Mouse (Mus musculus): ENCODE results near the gene Rbm28. TPM values are rescaled to one million over a fixed set of nuclear protein-coding genes. Genes with fewer than 3 reads are reported as not detected.

Rbm28 gene
- total RNA-seq (2021): 10 to 100 TPM; 19.5 to 21.0 TPM
- long read RNA-seq, experiment 1, full-length matches to known transcripts: 10 of 14 reads
- long read RNA-seq, experiment 1, partial matches to known transcripts: 1 of 14 reads
- long read RNA-seq, experiment 1, other reads (novel, unspliced or antisense): 3 of 14 reads
- long read RNA-seq, experiment 2, full-length matches to known transcripts: 11 of 16 reads
- long read RNA-seq, experiment 2, partial matches to known transcripts: 3 of 16 reads
- long read RNA-seq, experiment 2, other reads (novel, unspliced or antisense): 2 of 16 reads

DNA sequence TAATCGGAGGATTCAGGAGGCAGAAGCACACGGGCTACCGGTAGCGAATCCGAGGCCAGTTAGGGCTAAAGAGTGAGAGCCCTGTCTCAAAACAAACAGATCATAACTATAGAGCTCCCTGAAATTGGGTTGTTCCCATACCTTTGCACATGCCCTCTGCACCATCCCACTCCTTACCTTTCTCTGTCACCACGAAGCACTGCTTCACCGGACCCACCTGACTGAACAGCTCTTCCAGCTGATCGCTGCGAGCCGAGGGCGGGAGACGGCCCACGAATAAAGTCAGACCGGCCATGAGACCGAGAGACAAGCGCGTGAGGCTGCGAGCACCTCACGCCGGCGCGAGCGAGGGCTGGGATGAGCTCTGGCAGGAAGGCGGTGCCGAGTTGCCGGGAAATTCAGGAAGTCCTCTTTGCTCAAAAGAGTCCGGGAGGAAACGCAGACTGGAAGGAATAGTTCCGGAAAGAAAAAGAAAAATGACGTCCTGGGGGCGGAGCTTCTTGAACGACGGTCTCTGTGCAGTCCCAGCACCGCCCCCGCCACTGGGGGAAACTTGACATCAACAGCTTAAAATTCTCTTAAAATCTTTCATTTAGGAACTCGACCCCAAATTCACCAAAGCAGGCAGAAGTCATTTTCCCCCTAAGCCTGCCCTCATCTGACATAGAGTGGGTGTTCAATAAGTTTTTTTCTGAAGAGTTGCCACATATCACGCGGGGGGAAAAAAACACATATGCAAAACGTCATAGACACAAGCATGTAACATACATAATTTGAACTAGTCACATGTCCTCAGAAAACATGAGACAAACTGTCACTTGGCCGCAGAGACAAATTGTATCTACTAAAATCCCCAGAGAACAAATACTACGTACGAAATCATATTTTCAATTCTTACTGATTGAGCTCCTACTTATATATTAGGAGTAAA, at the start of gene Rbm28:
Gene Rbm28, minus strand, starts transcription at position 693 of the 931 bp plus-strand sequence.
- intact Hi-C loops (cut with DNase I): no loop called here

DNA sequence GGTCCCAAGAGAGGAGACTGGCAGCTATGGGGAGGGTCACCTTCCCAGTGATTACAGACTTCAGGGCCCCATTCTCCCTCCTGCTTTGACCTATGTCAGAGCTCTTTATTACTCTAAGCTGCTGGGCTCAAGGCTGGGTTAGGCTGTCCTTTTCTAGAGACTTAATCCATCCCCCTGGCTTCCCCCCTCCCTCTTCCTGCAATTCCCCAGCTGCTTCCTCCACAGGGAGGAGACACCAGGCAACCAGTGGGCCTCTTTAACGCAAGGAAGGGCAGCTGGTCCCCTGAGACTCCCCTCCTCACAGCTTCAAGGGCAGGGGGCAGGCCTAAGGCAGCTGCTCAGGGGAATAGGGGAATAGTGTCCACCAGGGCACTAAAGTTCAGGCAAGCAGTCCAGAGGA, 49.4 kb upstream of the Rbm28 start:
- intact Hi-C loops (cut with DNase I): loop anchor here (10.0 kb wide), 1 partner anchor 131 kb away; the partner anchor contains the start of gene Calu
- peak; percentile 57 to 58 for DNase-seq

More for the DNA sequence above, at the start of gene Rbm28:
- peak; percentile 84 to 90 for DNase-seq

DNA sequence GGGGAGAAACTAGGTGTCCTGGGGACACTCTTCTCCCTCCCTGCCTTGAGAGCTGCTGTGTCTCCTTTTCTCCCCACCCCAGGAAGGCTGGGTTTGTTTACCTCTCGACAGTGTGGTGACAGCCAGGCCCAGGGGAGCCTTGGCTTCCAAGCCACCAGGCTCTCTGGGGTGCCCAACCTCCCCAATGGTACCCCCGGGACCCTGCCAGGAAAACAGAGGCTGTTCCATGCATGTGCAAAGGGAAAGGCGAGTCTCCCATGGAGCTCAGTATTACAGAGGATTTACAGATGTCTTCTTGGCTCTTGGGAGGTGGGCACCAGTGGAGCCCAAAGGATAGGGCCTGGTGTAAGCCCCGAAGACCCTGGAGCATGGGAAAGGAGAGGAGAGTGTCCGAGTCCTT, 48.6 kb upstream of the Rbm28 start:
- no peak for DNase-seq
- intact Hi-C loops (cut with DNase I): loop anchor here (10.0 kb wide), 1 partner anchor 131 kb away; the partner anchor contains the start of gene Calu

DNA sequence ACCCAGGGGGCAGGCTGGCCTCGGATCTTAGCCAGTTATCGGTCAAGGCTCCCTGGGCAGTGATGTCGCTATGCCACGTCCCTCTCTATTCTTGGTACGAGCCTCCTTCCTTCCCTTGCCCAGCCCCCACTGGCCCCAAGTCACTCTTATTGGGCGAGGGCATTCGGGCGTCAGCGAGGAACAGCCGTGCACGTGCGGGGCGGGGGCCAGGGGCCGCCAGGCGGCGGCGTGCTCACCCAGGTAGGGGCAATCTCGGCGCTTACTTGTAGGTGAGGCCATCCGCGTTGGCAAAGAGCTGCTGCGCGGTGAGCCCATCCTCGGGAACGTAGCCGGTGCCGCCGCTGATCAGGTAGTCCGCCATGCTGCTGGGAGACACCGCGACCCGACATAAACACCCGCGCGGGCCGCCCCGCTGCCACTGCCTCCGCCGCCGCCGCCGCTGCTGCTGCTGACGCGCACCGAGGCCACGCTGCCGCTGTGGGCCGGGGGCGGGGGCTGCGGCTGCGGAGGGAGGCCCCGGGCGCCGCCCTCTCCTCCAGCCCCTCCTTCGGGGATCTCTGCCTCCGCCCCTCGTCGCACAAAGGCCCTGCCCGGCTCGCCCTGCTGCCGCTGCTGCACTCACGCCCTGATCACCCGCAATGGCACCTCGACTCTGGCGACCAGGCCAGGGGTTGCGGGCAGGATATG, 47.1 kb upstream of the Rbm28 start:
- peak; percentile 82 to 86 for DNase-seq
- intact Hi-C loops (cut with DNase I): loop anchor here (10.0 kb wide), 1 partner anchor 133 kb away; the partner anchor contains the start of gene Calu

DNA sequence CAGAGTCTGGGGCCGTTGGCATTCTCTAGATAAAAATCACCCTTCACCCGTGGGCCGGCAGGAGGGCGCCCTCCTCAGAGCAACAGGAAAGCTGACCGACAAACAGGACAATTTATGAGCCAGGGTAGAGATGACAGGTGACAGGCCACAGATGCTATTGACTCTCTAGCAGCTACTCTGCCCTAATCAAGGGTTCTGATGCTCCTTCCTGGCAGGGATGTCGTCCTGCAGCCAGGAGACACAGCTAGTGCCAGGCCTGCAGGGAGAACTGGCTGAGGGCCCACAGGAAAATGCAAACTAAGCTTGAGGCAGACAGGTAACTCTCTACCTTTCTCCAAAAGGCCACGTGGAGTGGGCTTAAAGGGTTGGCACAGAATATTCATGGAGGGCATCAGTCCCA, 46.3 kb upstream of the Rbm28 start:
- intact Hi-C loops (cut with DNase I): loop anchor here (10.0 kb wide), 1 partner anchor 134 kb away; the partner anchor contains the start of gene Calu

DNA sequence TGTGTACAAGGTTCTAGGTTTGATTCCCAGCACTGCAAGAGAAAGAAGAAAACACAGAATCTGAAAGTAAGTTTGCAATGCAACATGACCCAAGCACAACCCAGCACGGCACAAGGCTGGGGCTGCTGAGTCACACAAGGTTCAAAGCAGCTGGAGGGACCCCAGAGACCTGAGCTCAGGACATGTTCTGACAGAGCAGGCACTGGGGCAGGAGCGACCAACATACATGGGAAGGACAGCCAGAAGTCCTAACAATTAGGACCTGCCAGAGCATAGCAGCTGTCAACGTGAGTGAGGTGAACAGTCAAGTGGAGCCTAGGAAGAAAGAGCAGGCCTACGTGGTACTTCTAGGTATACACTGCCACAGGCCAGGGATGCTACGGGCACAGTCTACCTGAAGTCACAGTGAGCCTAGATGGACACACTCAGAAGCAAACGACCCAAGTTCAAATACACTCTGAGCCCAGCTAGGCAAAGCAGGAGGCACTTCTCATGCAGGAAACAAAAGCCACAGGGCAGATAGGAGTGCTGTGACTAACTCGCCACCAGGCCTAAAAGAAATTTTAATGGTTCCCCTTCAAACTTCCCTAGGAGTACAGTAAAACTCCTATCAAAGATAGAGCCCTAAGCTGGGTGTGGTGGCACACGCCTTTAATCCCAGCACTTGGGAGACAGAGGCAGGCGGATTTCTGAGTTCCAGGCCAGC, 45.6 kb upstream of the Rbm28 start:
- intact Hi-C loops (cut with DNase I): loop anchor here (10.0 kb wide), 1 partner anchor 134 kb away; the partner anchor contains the start of gene Calu
- DNase-seq: no peak

More for the DNA sequence above, 46.3 kb upstream of the Rbm28 start:
- no peak for DNase-seq

DNA sequence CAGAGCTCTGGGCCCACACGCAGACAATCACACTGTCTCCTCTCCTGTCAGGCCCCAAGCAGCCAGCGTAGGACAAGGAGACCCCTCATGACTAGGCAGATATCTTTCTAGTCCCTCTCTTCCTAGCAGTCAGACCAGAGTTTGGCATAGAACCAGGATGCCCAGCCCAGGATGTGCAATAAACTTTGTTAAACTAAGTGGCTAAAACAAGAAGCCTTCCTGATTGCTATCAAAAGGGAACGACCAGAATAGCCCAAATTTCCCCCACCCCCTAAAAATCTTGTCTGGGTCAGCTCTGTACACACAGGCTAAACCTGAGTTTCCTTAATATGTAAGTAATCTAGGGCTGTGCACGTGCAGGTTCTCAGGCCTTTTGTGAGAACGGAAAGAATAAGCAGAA, 43.4 kb upstream of the Rbm28 start:
- no peak for DNase-seq
- intact Hi-C loops (cut with DNase I): no loop called here

DNA sequence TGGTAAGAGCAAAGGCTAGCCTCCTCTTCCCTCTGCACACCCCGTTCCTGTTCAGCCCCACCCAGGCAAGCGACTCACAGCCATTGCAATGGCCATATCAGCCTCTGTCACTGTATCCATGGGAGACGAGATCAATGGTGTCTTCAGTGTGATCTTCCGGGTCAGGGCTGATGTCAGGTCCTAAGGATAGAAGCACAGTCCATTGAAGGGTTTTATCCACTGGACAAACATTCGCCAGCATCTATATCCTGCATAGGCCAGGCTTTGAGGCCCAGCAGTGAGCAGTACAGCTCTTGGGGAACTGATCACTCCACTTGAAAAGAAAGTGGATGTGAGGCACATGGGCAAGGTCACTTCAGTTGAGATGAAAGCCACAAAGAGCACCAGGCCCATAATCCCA, 42.2 kb upstream of the Rbm28 start:
- DNase-seq: no peak

DNA sequence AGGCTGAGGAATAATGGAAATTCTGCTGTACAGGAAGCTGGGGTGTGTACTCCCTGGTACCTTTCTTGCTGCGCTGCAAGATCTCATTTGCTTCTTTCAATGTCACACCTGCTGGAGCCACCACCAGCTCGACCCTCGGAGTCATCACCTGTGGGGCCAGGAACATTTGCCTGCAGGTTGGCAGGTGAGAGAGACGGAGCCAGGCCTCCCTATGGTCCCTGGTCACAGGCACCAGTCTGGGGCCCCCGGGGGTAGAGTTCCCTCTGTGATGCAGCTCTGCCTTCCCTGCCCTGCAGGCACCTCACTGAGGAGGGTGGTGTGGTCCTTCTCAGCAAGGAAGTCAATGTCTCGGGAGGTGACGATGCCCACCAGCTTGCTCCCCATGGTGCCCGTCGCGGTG, 41.2 kb upstream of the Rbm28 start:
- intact Hi-C loops (cut with DNase I): no loop called here

More for the DNA sequence above, 42.2 kb upstream of the Rbm28 start:
- intact Hi-C loops (cut with DNase I): no loop called here

DNA sequence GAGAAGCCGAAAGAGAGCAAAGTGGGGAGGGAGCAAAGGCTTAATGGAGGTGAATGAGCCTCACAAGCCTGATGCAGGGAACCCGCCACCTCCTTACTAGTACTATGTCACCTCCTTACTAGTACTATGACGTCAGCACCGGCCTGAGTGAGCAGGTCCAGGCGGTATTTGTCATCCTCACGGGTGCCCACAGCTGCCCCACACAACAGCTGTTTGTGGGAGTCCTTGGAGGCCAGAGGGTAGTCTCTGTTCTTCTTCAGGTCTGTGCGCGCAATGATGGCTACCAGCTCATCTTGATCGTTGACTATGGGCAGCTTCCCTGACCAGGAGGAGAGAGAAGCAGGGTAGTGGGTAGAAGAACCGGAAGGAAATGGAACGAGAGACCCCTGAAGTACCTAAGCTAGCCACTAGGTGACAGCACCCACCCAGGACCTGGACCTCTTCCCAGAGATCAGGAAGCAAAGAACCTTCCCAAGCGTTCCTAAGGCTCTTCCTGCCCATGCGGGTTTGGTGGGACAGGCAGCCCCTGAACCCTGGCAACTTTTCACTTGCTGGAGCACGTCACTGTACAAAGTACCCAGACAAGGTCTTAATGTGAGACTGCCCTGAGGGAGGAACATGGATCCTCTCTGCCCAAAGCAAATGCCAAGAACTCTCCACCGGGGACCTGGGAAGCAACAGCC, 40.3 kb upstream of the Rbm28 start:
- intact Hi-C loops (cut with DNase I): loop anchor here (1.0 kb wide), 2 partner anchors 35 to 73 kb away; no protein-coding TSS in a partner anchor
- peak; percentile 64 to 76 for DNase-seq

More for the DNA sequence above, 41.2 kb upstream of the Rbm28 start:
- DNase-seq: no peak

DNA sequence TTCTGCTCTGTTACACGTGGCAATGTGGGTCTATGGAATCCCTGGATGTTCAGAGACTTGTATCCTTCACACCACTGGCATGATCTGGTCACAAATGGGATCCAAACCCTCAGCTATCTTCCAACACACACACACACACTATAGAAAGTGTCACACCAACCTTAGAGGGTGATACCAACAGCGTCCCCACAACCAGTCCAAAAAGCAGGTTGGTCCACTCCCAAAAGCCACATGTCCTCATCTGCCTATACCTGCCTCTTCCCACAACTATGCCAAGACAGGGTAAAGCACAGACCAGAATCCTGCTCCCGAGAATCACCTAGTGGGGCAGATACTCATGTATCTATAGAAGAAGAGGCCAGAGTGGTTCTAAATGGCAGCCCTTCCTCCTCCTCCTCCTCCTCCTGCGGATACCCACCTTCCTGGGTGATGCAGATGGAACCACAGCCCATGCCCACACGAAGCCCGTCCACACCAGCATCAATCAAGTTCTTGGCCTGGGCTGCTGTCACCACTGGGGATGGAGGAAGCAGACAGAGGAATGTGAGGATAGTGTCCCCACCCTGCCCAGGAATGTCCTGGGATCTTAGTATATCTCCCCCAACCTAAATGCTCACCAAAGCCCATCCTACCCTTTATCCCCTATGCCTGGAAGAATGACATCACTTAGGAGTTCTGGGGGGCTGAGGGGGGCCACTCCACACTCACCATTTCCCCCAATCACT, 39.2 kb upstream of the Rbm28 start:
- intact Hi-C loops (cut with DNase I): no loop called here
- DNase-seq: no peak

DNA sequence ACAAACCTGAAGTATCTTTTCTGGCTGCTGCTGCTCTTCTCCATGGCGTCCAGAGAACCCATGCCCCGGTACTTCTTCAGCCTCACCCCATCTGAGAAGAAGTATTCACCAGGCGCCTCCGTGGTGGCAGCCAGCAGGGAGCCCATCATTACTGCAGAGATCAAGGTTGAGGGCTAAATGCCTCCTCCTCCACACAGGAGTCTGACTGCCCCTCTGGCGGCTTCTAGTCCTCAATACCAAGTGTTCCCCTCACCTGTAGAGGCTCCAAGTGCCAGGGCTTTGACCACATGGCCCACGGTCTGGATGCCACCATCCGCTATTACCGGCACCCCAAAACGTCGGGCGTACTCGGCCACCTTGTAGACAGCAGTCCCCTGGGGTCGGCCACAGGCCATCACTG, 38.3 kb upstream of the Rbm28 start:
- intact Hi-C loops (cut with DNase I): no loop called here

DNA sequence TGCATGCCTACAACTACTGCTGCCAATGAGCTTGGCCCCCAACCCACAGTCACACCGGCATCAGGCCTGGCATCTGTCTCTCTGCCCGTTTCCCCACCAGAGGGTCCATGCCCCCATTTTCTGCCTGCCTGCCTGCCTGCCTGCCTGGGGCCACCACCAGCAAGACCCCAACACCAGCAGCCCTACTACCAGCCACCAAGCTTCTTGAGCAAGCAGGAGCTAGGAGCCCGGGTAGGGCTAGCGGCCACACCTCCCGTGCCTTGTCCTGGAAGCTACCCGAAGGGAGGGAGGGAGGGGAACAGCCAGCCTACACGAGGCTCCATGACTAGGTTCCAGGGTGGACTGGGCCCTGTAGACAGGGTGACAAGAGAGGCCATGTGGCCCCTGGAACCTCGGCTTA, 37.2 kb upstream of the Rbm28 start:
- no peak for DNase-seq
- intact Hi-C loops (cut with DNase I): no loop called here

More for the DNA sequence above, 38.3 kb upstream of the Rbm28 start:
- no peak for DNase-seq

DNA sequence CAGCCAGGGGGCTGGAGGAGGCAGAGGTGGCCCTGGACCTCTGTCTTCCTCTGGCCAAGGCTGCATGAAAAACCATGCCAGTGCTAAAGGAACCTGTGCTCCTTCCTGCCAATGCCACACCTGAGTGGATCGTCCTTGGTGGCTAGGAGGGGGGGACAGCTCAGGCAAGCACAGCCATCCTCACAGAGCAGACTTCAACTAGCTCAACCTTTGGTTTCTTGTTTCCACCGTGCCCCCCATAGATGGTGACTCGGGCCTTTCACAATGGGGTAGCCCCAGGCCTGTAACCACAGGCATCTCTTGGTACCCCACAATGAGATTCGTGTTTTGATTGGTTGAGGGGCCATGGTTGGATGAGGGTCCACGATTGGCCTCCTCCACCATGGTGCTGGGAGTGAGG, 36.5 kb upstream of the Rbm28 start:
- DNase-seq: no peak
- intact Hi-C loops (cut with DNase I): no loop called here

DNA sequence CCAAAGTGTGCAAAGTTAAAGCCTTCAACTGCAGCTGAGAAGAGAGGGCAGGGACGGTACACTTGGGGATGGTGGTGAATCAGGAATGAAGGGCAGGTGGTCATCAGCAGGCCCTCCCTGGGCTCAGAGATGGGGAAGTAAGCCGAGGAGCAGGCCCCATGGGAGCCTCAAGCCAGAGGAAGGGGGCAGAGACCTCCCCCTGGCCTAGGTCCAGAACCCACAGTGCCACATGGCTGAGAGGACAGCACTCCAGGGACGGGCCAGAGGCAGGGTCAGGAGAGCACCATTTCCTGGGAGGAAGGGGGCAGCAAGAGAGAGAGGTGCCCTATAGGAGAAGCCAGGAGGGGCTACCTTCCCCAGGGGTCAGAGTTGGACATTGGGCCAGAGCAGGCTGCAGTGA, 35.7 kb upstream of the Rbm28 start:
- DNase-seq: no peak
- intact Hi-C loops (cut with DNase I): no loop called here

DNA sequence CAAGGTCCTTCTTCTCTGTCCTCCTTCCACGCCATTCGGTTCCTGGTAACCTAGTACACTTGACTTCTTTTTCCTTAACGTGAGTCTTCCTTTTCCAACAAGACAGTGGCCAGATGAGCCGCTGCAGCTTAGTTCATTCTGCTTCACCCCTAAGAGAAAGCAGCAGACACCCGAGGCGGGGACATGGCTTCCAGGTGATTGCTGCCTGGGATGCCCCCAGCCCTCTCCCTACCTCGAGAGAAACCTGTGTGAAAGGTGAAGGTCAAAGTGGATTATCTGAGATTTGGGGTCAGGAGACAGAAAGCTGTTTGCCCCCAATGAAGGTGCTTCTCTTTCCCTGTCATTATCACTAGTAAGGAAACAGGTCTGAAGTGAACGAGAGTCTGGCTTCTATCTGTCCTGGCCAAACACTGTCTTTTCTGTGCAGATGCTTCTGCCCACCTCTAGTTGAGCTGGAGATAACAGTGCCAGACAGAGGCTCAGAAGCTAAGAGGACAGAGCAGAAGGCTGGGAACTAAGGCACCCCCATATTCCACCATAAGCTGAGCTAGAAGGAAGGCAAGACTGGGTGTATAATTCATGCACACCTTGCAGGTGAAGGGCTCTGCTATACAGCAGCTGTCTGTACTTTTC, 34.5 kb upstream of the Rbm28 start:
- no peak for DNase-seq
- intact Hi-C loops (cut with DNase I): loop anchor here (1.0 kb wide), 1 partner anchor 33 kb away; no protein-coding TSS in a partner anchor

DNA sequence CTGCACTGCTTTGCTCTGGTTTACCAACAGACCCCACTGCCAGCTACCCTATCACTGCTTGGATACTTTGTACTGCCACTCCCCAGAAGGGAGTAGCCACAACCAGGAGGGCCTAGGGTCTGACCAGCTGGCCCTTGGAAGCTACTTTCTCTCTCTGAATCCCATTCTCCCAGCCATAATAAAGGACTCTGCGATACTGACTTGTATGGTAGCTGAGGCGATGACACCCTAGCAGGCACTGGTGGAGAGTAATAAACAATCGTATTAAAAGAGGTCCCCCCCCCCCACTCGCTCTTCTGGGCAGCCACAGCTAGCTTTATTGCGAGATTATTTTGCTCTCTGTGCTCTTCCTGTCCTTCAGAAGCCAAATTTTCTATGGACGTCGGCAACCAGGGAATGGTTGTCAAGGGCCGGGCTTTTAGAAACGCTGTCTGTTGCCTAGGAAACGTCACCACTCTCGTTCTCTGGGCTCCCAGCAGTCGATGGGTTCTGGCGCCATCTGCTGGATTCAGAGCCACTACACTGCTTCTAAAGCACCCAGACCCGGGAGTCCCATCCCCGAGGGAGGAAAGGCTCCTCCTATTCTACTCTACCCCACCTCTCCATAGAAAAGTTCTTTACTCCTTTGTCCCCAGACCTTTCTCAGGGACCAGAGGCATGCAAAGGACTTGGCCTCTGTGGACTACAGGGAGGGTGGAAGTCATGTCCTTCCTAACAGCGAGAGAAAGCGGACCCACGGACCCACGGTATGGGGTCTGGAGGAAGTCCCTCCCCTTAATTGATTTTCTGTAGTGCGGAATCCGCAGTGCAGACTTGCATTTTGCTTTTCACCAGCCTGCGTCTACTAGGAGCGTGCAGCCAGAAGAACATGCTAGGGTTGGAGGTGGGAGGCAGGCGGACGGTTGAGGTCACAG, 33.8 kb upstream of the Rbm28 start:
- DNase-seq: peak; percentile 89 to 96
- intact Hi-C loops (cut with DNase I): loop anchor here (1.0 kb wide), 2 partner anchors 27 to 32 kb away; no protein-coding TSS in a partner anchor

Data from heart, postnatal 14 days (tissue).